Mouse (Mus musculus): ENCODE data around the gene Prcp.
A peak's percentile ranks its signal among the peaks of the same experiment; 100 is the strongest.

Prcp gene

DNA sequence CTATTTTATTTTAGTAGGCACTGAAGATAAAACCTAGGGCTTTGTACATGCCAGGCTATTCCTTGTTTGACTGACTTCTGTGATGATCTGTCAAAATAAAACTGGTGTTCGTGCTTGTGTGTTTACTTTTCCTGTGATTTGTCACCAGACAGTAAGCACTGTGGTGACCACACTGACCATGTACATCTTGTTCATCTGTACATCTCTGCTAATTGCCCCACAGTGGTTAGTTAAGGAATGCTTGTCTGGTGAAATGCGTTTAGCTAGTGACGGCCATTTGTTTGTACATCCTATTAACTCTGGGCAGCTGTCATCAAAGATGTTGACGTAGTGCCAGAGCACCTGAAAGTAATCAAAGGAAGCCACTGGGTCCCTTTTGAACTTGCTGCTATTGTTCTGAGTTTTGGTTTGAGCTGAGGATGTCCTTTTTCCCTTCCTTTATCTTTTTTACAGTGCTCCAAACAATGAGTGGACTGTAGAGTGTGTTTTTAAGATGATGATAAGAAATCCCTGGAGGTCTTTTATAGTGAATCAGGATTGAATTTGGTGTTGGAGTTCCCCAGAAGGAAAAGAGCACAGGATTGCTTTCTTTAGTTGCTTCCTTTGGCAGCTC, 16.5 kb downstream of the Prcp start:
- DNase-seq (ENCODE audit: inconsistent ontology term), result peak; percentile 35

- no peak for DNase-seq (ENCODE audit: inconsistent ontology term)
These were observed 19.2 kb downstream of the Prcp start for GRCm38 (mm10) chr7:92893478-92893877.

DNA sequence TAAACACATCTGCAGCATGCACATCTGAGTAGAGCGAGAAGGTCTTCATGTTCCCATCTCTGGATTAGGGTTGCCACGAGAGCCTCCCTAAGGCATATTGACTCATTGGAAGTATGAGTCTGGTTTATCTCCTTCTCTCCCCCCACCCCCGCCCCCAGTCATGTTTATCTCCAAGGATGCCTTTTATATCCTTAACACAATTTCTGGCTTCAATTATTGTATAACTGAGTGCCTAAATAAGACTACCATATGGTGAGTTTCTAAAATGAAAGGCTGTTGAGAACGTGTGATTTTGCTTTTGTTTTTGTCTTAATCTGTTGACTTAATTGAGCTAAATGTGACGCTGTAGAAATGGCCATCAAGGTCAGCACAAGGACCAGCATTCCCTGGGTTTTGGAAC, 21.8 kb downstream of the Prcp start:
- DNase-seq (ENCODE audit: inconsistent ontology term), result no peak

DNA sequence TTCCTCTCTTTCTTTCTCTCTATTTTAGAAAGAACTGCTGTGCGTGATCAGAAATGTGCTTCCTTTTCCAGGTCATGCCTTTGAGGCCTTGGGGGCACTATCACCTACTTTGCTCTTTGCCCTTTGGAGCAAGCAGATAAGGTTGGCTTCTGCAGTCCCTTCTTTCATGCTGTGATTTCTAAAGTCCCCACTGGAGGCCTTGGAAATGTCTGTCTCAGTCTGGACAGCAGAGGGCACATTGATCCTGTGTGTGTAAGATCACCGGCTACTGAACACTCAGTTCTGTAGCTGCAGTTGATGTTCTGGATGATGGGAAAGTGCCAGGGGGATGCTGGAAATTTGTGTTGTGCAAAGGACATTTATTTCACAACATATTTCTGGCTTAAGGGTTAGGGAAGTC, 22.8 kb downstream of the Prcp start:
- no peak for DNase-seq (ENCODE audit: inconsistent ontology term)

DNA sequence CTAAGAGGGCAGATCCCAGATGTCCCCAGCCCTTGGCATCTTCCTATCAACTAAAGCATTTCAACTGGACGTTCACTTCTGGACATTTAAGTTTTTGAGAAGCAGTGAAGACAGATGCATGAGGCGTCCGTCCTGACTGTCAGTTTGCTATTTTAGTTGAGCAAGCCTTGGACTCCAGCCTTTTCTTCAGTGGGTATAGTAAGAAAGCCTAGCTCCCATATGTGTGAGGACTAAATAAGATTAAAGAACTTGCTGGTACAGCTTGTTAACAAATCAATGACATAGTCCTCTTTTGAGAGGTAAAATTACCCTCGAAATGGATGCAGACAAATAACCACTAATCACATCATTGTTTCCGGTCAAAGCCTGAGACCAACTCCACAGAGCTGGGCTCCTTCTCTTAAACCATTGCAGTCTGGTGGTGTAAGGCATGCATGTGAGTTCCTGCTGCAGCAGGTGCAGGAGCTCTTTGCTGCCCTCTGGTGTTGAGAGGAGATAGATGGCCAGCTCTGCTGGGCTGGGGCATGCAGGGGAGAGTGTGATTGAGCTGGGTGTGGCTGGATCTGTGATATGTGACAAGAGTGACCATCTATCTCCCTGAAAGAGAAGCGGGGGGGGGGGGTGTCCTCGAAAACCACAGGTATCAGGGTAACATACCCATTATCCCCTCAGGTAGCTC, 29.2 kb downstream of the Prcp start:
- peak; percentile 46 for DNase-seq (ENCODE audit: inconsistent ontology term)

DNA sequence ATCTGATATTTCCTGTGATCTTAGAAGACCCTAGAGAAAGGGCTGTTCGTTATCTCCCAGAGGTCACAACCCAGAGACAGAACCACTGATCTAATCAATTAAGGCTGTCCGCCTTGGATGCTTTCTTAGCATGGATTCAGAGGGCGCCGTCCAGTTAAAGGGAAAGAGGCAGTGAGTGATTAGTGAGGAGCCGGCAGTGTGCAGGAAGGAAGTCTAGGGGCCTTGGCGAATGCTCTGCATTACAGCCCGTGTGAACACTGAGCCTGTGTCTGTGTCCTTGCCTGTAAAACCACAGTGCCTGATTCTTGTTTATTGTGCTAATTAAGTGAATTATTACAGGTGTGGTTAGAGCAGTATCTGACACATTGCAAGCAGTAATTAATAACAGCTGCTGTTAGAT, 30.0 kb downstream of the Prcp start:
- DNase-seq (ENCODE audit: inconsistent ontology term), result peak; percentile 12

DNA sequence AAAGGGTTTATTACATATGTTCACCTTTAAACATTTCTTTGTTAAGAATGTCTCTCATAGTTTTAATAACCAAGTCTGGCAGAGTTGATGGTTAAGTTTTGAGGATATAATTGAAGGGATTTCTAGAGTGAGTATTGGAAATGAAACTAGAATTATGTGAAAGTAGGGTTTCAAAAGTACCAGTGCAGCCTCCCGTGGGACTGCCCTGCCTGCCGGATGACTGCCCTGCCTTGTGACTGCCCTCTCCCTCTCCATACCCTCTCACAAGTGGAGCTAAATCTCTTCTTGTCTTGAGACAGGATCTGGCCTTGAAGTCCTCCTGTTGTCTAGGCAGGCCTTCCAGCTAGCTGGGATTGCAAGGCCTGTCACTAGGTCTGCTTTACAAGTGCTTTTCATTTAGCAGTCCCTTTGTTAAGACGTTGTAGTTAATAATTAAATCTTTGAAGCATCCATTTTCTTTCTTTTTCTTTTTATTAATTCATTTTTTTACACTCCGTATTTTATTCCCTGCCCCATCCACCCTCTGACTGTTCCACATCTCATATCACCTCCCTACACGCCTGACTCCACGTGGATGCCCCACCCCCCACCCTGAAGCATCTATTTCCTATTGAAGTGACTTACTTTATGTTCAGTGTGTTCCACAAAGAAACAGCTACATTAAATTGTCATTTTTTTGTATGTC, 46.0 kb downstream of the Prcp start:
- no peak for DNase-seq (ENCODE audit: inconsistent ontology term)

DNA sequence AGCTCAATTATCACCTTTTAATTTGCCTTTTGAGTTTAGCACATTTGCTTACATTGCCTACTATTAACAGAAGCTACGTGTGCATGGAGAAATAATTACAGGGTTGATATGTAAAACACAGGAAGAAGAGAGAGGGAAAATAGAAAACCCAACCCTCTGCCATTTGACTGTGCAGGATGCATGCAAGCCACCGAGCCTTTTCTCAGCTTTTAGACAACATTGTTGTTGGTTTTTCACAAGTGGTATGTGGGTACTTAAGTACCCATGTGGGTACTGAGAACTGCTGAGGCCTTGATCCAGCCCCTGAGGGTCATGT, 46.5 kb downstream of the Prcp start:
- DNase-seq (ENCODE audit: inconsistent ontology term), result no peak

DNA sequence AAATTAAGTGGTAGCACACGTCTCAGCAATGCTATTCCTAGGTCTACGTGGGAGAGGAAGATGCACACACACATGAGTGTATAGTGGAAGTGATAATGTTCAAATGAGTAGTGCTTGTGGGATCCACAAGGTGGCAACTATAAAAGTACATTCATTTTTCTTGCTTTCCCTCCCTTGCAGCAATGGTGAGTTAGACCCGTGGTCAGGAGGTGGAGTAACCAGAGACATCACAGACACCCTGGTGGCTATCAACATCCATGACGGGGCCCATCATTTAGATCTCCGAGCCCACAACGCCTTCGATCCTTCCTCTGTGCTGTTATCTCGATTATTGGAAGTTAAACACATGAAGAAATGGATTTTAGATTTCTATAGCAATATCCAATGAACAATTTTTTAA, 58.5 kb downstream of the Prcp start:
- no peak for DNase-seq (ENCODE audit: inconsistent ontology term)

GRCm38 (mm10) chr7:92933308-92933948, 59.2 kb downstream of the Prcp start:
- peak; percentile 37 for DNase-seq (ENCODE audit: inconsistent ontology term)

- no peak for DNase-seq (ENCODE audit: inconsistent ontology term)
These were observed 62.5 kb downstream of the Prcp start for GRCm38 (mm10) chr7:92936747-92937146.

DNA sequence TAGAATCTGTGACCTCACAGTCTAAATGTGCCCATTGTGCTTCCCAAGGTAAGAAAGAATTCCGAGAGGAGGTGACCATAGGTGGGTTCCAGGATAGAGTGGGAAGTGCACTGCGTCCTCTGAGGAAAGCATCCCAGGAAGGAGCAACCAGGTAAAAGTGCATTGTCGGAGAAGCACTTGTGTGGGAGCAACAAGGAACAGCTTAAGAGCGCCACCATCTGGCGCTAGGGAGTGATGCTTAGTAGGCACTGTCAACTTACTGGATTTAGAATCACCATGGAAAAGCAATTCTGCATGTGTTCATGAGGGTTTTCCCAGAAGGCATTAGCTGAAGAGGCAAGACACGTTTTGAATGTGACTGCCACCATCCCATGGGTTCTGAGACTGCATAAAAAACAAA, 63.7 kb downstream of the Prcp start:
- DNase-seq (ENCODE audit: inconsistent ontology term), result no peak

GRCm38 (mm10) chr7:92939776-92940175, 65.5 kb downstream of the Prcp start:
- no peak for DNase-seq (ENCODE audit: inconsistent ontology term)

DNA sequence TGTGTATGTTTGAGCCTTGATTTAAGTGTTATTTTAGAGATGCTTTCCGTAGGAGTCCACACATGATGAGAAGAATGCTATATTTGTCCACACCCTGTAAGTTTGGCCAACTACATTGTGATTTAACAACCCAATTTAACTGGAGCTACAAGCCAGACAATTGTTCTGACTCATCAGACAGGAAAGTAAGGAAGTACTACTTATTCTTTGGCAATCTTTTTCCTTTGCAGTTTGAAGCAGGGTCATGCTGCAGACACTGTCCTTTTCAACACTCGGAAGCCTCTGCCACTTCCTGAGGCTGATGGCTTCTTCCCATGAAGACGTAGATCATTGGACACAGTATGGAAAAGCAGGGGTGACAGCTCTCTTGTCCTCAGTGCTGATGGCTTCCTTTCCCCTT, 76.5 kb downstream of the Prcp start:
- peak; percentile 43 for DNase-seq (ENCODE audit: inconsistent ontology term)

DNA sequence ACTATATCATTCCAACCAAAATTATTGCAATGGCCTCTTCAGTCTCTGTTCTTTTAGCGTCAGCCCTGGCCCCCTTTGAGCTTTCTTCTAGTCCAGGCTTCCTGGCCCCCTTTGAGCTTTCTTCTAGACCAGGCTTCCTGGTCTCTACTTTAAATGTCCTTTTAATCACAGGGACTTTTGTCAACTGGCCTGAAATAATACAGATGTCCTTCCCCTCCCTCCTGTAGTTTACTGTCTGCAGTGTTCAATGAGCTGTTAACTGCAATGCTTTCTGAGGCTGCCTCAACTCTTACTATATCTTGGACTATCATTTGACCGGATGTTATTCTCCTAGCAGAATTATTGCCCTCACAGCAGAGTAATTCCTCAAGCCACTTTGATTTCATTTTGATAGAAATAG, 77.9 kb downstream of the Prcp start:
- DNase-seq (ENCODE audit: inconsistent ontology term), result no peak

DNA sequence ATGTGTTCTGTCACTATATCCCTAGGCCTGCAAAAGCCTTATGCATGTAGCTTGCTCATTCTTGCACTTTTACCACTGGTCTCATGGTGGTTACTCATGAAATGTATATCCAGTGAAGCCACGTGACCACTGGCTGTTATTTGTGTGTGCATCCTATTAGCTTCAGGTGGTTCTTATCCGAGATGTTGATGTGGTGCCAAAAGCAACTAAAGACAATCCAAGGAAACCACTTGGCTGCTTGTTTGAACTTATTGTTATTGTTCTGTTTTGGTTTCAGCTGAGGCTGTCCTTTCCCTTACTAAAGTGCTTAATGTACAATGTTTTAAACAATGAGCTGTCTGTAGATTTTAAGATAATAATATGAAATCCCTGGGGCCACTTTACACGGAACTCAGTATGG, 85.5 kb downstream of the Prcp start:
- DNase-seq (ENCODE audit: inconsistent ontology term), result no peak

GRCm38 (mm10) chr7:92961876-92962275, 87.6 kb downstream of the Prcp start:
- no peak for DNase-seq (ENCODE audit: inconsistent ontology term)

DNA sequence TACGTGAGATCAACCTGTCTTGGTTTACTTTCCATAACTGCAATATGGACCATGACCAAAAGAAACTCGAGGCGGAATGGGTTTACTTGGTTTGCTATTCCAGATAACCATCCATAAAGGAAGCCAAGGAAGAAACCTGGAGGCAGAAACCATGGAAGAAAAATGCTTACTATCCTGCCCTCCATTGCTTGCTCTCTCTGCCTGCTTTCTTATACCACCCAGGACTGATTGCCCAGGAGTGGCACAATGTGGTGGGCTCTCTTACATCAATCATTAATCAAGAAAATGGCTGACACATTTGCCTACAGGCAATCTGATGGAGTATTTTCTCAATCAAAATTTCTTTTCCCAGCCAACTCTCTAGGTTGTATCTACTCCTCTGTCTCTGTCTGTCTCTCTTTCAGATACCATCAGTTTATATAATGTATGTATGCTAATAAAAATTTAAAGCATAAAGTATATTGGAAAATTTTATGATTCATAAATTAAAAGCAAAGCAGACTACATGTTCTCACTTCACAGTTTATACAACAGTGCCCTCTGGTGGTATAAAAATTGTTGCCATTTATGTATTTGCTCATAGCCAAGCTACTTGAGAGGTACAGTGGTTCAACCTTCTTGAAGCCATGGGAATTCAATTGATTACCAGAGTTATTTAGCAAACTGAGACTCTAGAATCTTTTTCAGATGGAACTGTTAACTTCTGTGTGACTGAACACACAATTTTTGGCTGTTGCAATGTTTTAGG, 90.7 kb downstream of the Prcp start:
- DNase-seq (ENCODE audit: inconsistent ontology term), result peak; percentile 52

DNA sequence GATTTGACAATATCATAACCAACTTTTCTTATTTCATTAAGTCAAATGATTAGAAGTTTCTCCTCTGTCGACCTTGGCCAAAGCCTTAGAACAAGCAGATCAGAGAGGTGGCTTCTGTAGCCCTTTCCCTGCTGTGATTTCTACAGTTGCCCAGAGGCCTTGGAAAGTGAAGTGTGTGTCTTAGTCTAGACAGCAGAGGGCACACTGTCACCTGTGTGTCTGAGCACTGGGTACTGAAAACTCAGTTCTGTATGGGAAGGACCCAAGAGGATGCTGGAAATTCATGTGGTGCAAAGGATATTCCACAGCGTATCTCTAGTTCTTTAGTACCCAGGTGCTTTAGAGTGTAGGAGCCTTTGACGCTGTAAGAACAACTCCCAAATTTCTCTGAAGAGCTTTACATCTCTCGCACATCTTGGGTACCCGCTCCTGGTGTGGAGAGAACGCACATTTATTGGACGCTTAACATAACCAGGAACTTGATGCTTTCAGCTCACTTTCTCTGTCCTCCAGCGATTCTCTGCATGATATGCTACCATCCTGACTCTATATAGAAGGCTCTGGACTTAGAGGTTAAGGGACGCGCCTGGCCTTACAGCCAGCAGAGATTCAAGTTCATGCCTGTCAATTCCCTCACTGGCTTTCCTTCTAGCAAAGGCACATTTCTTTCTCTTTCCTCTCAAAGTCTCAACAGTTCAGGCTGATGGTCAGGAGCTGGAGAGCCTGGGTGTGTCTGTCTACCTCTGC, 93.3 kb downstream of the Prcp start:
- peak; percentile 47 for DNase-seq (ENCODE audit: inconsistent ontology term)

GRCm38 (mm10) chr7:92977429-92977828, 103.2 kb downstream of the Prcp start:
- DNase-seq (ENCODE audit: inconsistent ontology term), result no peak

- no peak for DNase-seq (ENCODE audit: inconsistent ontology term)
These were observed 104.0 kb downstream of the Prcp start for GRCm38 (mm10) chr7:92978225-92978624.
